Mouse (Mus musculus): Measurements from ENCODE around the gene Arhgap45.

Gene Arhgap45

DNA sequence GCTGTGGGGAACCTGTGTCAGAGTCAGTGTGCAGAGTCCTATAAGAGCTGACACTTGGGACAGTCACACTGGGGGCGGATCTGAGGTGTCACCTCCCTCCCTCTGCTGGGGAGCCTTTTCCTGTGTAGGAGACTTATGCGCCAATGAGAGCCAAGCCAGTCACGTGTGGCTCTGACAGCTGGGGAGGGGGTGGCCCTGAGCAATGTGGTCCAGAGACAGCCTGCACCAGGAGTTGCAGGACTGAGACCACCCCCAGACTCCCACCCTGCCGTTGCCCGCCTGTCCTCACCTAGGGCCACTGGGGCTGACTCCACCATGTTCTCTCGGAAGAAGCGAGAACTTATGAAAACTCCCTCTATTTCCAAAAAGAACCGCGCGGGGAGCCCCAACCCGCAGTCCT is at the start of gene Arhgap45:
Arhgap45 (plus strand) TSS at position 143 of the 400 bp plus-strand sequence.
- DNase-seq (ENCODE audit: extremely low spot score, low read depth, low spot score) = no peak

GRCm38 (mm10) chr10:79966886-79967400 is 49.5 kb upstream of the Arhgap45 start:
- DNase-seq (ENCODE audit: extremely low spot score, low read depth, low spot score) = no peak

DNA sequence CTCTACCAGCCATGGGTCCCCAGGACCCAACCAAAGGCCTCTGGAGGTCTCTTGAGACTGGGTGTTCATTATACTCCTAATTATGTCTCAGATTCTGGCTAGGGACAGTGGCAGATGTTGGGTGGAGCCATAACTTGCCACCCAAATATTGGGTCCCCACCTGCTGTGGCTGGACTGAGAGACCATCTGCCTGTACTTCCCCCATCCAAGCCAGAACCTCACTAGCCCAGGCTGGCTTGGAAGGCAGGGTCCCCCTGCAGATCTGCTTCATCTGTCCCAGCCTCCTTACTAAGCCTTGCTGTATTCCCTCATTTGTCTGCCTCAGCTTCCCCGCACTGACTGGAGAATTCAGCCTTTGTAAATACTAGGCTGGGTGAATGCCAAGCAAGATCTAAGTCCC is 48.3 kb upstream of the Arhgap45 start:
- no peak for DNase-seq (ENCODE audit: extremely low spot score, low read depth, low spot score)

DNA sequence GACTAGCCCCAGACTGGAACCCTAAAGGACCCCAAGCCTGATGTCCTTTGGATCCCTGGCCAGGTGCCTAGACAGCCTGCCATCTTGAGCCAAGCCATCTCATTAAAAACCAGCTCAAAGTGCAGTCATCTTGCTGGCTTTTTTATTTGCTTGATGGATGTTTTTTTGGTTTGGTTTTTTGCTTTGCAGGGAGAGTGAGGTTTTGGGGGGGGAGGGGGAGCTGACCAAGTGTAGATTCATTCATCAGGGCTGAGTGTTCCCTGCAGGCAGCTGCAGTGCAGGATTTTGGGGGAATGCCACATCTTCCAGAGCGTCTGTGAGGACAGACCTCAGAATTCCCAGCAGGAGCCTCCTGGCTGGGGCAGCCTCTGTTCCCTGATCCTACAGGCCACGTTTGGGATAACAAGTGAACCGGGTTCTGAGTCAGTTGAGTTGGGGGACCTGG is 47.3 kb upstream of the Arhgap45 start:
- DNase-seq (ENCODE audit: extremely low spot score, low read depth, low spot score) = no peak

DNA sequence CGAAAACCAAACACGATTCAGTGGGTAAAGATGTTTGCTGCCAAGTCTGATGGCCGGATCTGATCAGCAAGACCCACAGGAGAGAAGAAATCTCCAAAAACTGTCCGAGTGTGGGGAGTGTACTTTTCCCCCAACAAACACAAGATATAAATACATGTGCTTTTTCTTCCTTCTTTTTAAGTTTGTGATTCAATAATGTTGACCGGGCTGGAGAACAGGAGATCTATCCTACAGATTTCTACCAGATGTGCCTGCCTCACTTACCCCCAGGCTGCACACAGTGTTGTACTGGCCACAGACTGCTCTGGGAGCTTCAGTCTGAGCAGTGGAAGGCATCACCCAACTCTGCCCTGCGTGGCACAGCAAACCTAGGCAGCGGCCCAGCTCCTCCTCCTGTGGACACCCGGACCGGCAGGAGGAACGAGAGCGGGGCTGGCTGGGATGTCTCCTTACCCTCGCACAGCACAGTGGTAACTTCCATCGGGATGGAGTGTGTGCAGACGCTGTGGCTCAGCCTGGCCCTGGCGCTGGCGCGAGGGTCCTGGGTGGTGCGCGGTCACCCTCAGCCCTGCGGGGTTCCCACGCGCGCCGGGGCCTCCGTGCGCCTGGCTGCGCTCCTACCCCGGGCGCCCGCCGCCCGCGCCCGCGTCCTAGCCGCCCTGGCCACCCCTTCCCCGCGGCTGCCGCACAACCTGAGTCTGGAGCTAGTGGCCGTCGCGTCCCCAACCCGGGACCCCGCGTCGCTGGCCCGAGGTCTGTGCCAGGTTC is 45.9 kb upstream of the Arhgap45 start, which contains the start of gene Grin3b:
Grin3b (plus strand) TSS at position 301 of the 768 bp plus-strand sequence.
- no peak for DNase-seq (ENCODE audit: extremely low spot score, low read depth, low spot score)

DNA sequence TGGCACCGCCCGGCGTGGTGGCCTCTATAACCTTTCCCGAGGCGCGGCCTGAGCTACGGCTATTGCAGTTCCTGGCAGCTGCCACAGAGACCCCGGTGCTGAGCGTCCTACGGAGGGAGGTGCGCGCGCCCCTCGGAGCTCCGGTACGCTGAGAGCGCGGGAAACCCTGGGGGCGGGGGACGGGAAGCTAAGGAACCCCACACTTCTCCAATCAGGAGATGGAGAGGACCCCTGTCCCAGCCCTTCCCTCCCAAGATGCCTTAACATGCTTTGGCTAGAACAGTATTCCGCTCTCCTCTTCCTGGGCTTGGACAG is 45.3 kb upstream of the Arhgap45 start:
- no peak for DNase-seq (ENCODE audit: extremely low spot score, low read depth, low spot score)

DNA sequence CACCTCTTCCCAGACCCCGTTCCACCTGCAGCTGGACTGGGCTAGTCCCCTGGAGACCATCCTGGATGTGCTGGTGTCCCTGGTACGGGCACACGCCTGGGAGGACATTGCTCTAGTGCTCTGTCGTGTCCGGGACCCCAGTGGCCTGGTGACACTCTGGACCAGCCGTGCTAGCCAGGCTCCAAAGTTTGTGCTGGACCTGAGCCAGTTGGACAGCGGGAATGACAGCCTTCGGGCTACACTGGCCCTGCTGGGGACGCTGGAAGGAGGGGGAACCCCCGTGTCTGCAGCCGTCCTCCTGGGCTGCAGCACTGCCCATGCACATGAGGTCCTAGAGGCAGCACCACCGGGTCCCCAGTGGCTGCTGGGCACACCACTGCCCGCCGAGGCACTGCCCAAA is 43.6 kb upstream of the Arhgap45 start:
- no peak for DNase-seq (ENCODE audit: extremely low spot score, low read depth, low spot score)

GRCm38 (mm10) chr10:79974087-79974486 is 42.4 kb upstream of the Arhgap45 start:
- DNase-seq (ENCODE audit: extremely low spot score, low read depth, low spot score) = no peak

- DNase-seq (ENCODE audit: extremely low spot score, low read depth, low spot score) = no peak
Observed at GRCm38 (mm10) chr10:79974668-79975067, 41.8 kb upstream of the Arhgap45 start.

DNA sequence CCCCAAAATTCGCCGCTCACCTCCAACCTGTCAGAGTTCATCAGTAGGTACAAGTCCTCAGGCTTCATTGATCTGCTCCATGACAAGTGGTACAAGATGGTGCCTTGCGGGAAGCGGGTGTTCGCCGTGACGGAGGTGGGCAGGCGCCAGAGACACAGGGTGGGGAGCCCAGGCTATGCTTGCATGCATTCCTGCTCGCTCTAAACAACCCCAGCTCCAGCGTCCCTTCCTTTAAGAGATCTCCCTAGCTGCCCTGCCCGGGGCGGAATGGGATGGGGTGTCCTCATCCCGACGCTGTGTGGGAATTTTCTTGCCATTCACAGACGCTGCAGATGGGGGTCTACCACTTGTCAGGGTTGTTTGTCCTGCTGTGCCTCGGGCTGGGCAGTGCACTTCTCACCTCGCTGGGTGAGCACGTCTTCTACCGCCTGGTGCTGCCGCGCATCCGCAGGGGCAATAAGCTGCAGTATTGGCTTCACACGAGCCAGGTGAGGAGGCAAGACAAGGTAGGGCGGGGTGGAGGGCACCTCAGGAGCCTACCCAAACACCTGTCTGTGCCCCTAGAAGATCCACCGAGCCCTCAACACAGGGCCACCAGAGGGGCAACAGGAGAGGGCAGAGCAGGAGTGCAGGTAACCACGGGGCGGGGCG is 40.3 kb upstream of the Arhgap45 start:
- no peak for DNase-seq (ENCODE audit: extremely low spot score, low read depth, low spot score)

- DNase-seq (ENCODE audit: extremely low spot score, low read depth, low spot score) = no peak
Observed at GRCm38 (mm10) chr10:79976722-79977107, 39.7 kb upstream of the Arhgap45 start.

- DNase-seq (ENCODE audit: extremely low spot score, low read depth, low spot score) = no peak
Observed at GRCm38 (mm10) chr10:79977324-79977723, 39.1 kb upstream of the Arhgap45 start.

DNA sequence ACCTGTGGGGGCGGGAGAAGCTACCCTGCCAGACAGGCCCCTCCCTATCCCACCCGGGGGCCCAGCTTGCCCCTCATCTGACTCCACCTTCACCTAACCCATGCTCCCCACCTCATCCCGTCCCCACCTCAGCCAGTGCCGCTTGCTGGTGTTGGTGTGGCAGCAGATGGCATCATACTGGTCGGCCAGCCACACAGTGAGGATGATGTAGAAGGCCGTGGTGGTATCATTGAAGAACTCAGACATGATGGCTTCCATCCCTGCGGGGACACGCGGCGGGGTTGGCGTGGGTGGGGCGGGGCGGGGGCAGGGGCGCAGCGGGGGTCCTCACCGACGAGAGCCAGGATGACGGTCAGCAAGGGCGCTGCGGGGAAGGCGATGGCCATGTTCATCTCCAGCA is 38.4 kb upstream of the Arhgap45 start:
- DNase-seq (ENCODE audit: extremely low spot score, low read depth, low spot score) = no peak

DNA sequence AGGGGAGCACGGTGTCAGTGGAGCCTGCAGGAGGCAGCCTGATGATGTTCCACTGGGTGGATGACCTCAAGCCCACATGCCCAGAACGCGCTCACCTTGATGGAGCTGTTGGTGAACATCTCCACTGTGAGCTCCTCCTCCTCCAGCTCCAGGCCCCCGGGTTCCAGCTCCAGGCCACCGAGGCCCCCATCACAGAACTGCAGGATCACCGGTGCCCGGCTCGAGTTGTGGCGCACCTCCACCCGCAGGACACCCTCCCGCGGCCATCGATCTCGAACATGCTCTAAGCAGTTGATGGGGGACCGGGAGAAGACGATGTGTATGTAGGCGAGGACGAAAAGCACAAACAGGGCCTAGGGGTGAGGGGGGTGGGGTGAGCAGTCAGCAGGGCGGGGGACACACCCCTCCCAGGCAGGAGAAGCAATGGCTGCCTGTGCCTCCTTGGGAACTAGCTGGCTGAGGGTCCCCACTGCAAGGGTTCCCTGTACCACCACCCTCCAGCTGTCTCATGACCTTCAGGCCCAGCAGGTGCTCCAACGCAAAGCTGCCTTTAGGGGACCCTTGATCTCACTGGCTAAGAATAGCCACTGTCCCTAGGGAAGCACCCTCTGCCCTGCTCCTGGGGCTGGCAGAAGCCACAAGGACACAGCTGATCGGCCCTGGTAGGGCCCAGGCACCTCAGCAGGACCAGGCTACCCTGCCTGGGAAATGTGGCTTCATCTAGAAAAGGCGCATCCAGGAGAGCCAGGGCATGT is 36.9 kb upstream of the Arhgap45 start:
- no peak for DNase-seq (ENCODE audit: extremely low spot score, low read depth, low spot score)

DNA sequence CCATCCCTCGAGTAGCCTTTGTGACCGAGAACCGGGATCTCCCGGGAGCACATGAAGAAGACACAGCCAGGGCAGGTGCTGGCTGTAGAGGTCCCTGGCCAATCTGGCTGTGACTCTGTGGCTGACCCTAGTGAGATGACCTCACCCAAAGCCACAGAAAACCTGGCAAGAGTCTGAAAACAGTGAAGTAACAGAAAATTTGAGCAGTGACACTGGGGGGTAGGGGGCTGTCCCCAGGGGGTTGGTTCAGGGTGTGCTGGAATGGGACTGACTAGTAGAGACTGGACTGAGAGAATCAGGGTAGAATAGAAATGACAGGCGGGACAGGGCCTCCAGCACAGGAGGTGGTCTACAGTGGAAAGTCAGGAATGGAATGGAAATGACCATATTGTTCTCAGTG is 33.2 kb upstream of the Arhgap45 start:
- no peak for DNase-seq (ENCODE audit: extremely low spot score, low read depth, low spot score)

DNA sequence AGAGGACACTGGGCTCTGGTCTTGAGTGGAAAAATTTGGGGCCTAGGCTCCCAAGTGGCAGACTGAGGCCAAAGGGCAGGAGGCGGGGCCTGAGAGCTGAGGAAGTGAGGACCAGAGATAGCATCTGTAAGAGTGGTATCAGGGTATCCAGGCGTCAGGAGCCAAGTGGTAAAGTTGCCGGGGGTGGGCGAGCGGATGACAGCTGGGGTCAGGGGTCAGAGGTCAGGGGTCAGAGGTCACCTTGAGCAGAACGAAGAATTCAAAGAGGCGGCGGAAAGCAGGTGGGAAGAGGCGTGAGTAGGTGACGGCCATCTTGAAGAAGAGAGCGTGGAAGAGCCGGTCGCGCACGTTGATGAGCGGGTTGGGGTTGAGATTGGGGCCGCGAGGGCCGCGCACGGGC is 32.8 kb upstream of the Arhgap45 start:
- no peak for DNase-seq (ENCODE audit: extremely low spot score, low read depth, low spot score)

GRCm38 (mm10) chr10:79984195-79984816 is 32.1 kb upstream of the Arhgap45 start, which contains the start of gene Tmem259:
TSS of gene Tmem259 (minus strand) at chr10:79984330.
- peak; percentile 87 for DNase-seq (ENCODE audit: extremely low spot score, low read depth, low spot score)

GRCm38 (mm10) chr10:79984871-79985270 is 31.6 kb upstream of the Arhgap45 start:
- DNase-seq (ENCODE audit: extremely low spot score, low read depth, low spot score) = peak; percentile 96

- DNase-seq (ENCODE audit: extremely low spot score, low read depth, low spot score) = no peak
Observed at GRCm38 (mm10) chr10:79985334-79986231, 30.9 kb upstream of the Arhgap45 start.

GRCm38 (mm10) chr10:79986232-79986878 is 30.1 kb upstream of the Arhgap45 start:
- DNase-seq (ENCODE audit: extremely low spot score, low read depth, low spot score) = no peak
